In genomic region chr11:103102725-103103349, GRCm38 (mm10) we compare ENCODE assay signal across 7 mouse cellular contexts. TPM values are rescaled to one million over a fixed set of nuclear protein-coding genes. Genes with fewer than 3 reads are reported as not detected.
DNase-seq lines count a peak whose midpoint lies in the region; ATAC-seq and TF ChIP-seq lines count a peak whose summit lies in the region.

No protein-coding gene starts in this region.

- peak overlapping the region; percentile 39 for H3K4me3 ChIP-seq in embryonic facial prominence, embryonic 12.5 days
- peak overlapping the region; percentile 77 for H3K4me3 ChIP-seq in kidney, adult 2 months (ENCODE audit: insufficient read depth, low read depth, low read length)
- H3K4me3 ChIP-seq in limb, embryonic 13.5 days, result peak overlapping the region; percentile 63
- H3K4me3 ChIP-seq in midbrain, embryonic 16.5 days (ENCODE audit: low read depth, low read length), result peak overlapping the region; percentile 39

- H3K9me3 ChIP-seq in embryonic facial prominence, embryonic 12.5 days, result no peaks in the 10 kb centered on the region
- no peaks in the 10 kb centered on the region for H3K9me3 ChIP-seq in limb, embryonic 13.5 days
- no peaks in the 10 kb centered on the region for H3K9me3 ChIP-seq in midbrain, embryonic 16.5 days (replicated peaks; ENCODE audit: control insufficient read depth, low read length, poor library complexity, severe bottlenecking)

- TF ChIP-seq CTCF in kidney, adult 2 months (conservative IDR thresholded peaks at IDR 0.05; ENCODE audit: insufficient read depth, insufficient read length, low read depth, low read length), result peak; percentile 100

- H3K4me2 ChIP-seq in embryonic facial prominence, embryonic 12.5 days (replicated peaks), result peak overlapping the region; percentile 82
- H3K4me2 ChIP-seq in limb, embryonic 13.5 days (replicated peaks), result peak overlapping the region; percentile 89
- peak overlapping the region; percentile 78 for H3K4me2 ChIP-seq in midbrain, embryonic 16.5 days (ENCODE audit: low read length)

- H3K4me1 ChIP-seq in embryonic facial prominence, embryonic 12.5 days, result peaks cover 26% of the 10 kb centered on the region; the same call in 1 of the 2 replicates
- H3K4me1 ChIP-seq in kidney, adult 2 months (ENCODE audit: control insufficient read depth, insufficient read depth, low read length), result peaks cover 13% of the 10 kb centered on the region
- H3K4me1 ChIP-seq in limb, embryonic 13.5 days, result peaks cover 35% of the 10 kb centered on the region
- peaks cover 12% of the 10 kb centered on the region; the same call in 1 of the 2 replicates for H3K4me1 ChIP-seq in midbrain, embryonic 16.5 days (ENCODE audit: control insufficient read depth, insufficient read depth, low read length)

- no peak overlapping the region for H3K27ac ChIP-seq in embryonic facial prominence, embryonic 12.5 days
- H3K27ac ChIP-seq in kidney, adult 2 months (ENCODE audit: insufficient read depth, low read depth, low read length), result peak overlapping the region; percentile 34
- H3K27ac ChIP-seq in limb, embryonic 13.5 days, result no peak overlapping the region
- H3K27ac ChIP-seq in midbrain, embryonic 16.5 days (ENCODE audit: low read length), result no peak overlapping the region

- ATAC-seq in embryonic facial prominence, embryonic 12.5 days (ENCODE audit: insufficient number of reproducible peaks, insufficient read depth, low FRiP score, low TSS enrichment), result peak; percentile 81
- peak; percentile 84 for ATAC-seq in limb, embryonic 13.5 days (ENCODE audit: low FRiP score, low read depth)
- ATAC-seq in midbrain, embryonic 16.5 days, result peak; percentile 81

- under 1% methylated on average over 35 of the region's 35 CpGs for WGBS in embryonic facial prominence, embryonic 12.5 days
- WGBS in kidney, adult 2 months, result under 1% methylated on average over 35 of the region's 35 CpGs
- WGBS in limb, embryonic 13.5 days, result under 1% methylated on average over 35 of the region's 35 CpGs
- WGBS in midbrain, embryonic 16.5 days, result under 1% methylated on average over 35 of the region's 35 CpGs

- peak; percentile 98 for DNase-seq in adrenal gland, postnatal 25 days
- peak; percentile 98 to 99 for DNase-seq in heart, adult 18-20 months
- peak; percentile 99 for DNase-seq in kidney, adult 2 months
- peak; percentile 98 to 100 for DNase-seq in spleen, postnatal 10 days (ENCODE audit: low spot score in 2 of 2)

- H3K36me3 ChIP-seq in embryonic facial prominence, embryonic 12.5 days, result no peaks in the 10 kb centered on the region
- H3K36me3 ChIP-seq in kidney, adult 2 months (ENCODE audit: control insufficient read depth, insufficient read depth, low read length), result no peaks in the 10 kb centered on the region; the same call in 1 of the 2 replicates
- no peaks in the 10 kb centered on the region for H3K36me3 ChIP-seq in limb, embryonic 13.5 days
- no peaks in the 10 kb centered on the region for H3K36me3 ChIP-seq in midbrain, embryonic 16.5 days (ENCODE audit: control insufficient read depth, insufficient read depth, low read length)

- H3K9ac ChIP-seq in embryonic facial prominence, embryonic 12.5 days, result no peak overlapping the region
- peak overlapping the region; percentile 76; the same call in 1 of the 2 replicates for H3K9ac ChIP-seq in limb, embryonic 13.5 days
- H3K9ac ChIP-seq in midbrain, embryonic 16.5 days (ENCODE audit: low read depth, low read length), result peak overlapping the region; percentile 6

- H3K27me3 ChIP-seq in embryonic facial prominence, embryonic 12.5 days, result peaks cover 43% of the 10 kb centered on the region
- H3K27me3 ChIP-seq in kidney, adult 2 months (replicated peaks; ENCODE audit: control insufficient read depth, insufficient read depth, low read length), result no peaks in the 10 kb centered on the region
- peaks cover 53% of the 10 kb centered on the region for H3K27me3 ChIP-seq in limb, embryonic 13.5 days
- H3K27me3 ChIP-seq in midbrain, embryonic 16.5 days (ENCODE audit: control insufficient read depth, insufficient read depth, low read depth, low read length), result peaks cover 18% of the 10 kb centered on the region

- peak; percentile 52 for TF ChIP-seq POLR2A in kidney, adult 2 months (IDR thresholded peaks at IDR 0.05; ENCODE audit: low read depth, low read length)

RNA-seq across cellular contexts. Expression of gene Acbd4, which starts 1.4 kb away (rescaled TPM):
- total RNA-seq in adrenal gland, postnatal 25 days (2021), result 92.1 and 129 TPM in 2 replicates
- polyA plus RNA-seq in embryonic facial prominence, embryonic 12.5 days (2016; fragmentation: Nextera tagmentation; extraction: Ambion mirVana), result 9.7 and 11.2 TPM in 2 replicates
- total RNA-seq in heart, adult 18-20 months (2021), result 10 to 100 TPM; 28.6 to 41.4 TPM
- 119 and 130 TPM in 2 replicates for polyA plus RNA-seq in kidney, adult 2 months (2012; rRNA removed)
- polyA plus RNA-seq in limb, embryonic 13.5 days (2015; fragmentation: Nextera tagmentation; extraction: Ambion mirVana), result 14.4 and 17.2 TPM in 2 replicates
- polyA plus RNA-seq in midbrain, embryonic 16.5 days (2015; fragmentation: Nextera tagmentation; extraction: Ambion mirVana), result 11.6 and 13.0 TPM in 2 replicates

RNA-seq across cellular contexts. Expression of gene Plcd3, which starts 1.4 kb away (rescaled TPM):
- total RNA-seq in adrenal gland, postnatal 25 days (2021), result 9.1 and 13.7 TPM in 2 replicates
- polyA plus RNA-seq in embryonic facial prominence, embryonic 12.5 days (2016; fragmentation: Nextera tagmentation; extraction: Ambion mirVana), result 3.9 and 4.2 TPM in 2 replicates
- 10 to 100 TPM; 11.0 to 14.5 TPM for total RNA-seq in heart, adult 18-20 months (2021)
- 14.9 and 18.1 TPM in 2 replicates for polyA plus RNA-seq in kidney, adult 2 months (2012; rRNA removed)
- 4.8 and 5.1 TPM in 2 replicates for polyA plus RNA-seq in limb, embryonic 13.5 days (2015; fragmentation: Nextera tagmentation; extraction: Ambion mirVana)
- 2.8 and 3.6 TPM in 2 replicates for polyA plus RNA-seq in midbrain, embryonic 16.5 days (2015; fragmentation: Nextera tagmentation; extraction: Ambion mirVana)

RNA-seq across cellular contexts. Expression of gene Hexim1, which starts 13.2 kb away (rescaled TPM):
- total RNA-seq in adrenal gland, postnatal 25 days (2021), result 72.0 and 75.6 TPM in 2 replicates
- polyA plus RNA-seq in embryonic facial prominence, embryonic 12.5 days (2016; fragmentation: Nextera tagmentation; extraction: Ambion mirVana), result 4.0 and 4.2 TPM in 2 replicates
- 10 to 100 TPM; 20.0 to 21.5 TPM for total RNA-seq in heart, adult 18-20 months (2021)
- polyA plus RNA-seq in kidney, adult 2 months (2012; rRNA removed), result 24.9 and 26.4 TPM in 2 replicates
- polyA plus RNA-seq in limb, embryonic 13.5 days (2015; fragmentation: Nextera tagmentation; extraction: Ambion mirVana), result 5.1 and 5.6 TPM in 2 replicates
- 4.1 and 4.2 TPM in 2 replicates for polyA plus RNA-seq in midbrain, embryonic 16.5 days (2015; fragmentation: Nextera tagmentation; extraction: Ambion mirVana)

RNA-seq across cellular contexts. Expression of gene Hexim2, which starts 29.4 kb away (rescaled TPM):
- 3.9 and 6.2 TPM in 2 replicates for total RNA-seq in adrenal gland, postnatal 25 days (2021)
- polyA plus RNA-seq in embryonic facial prominence, embryonic 12.5 days (2016; fragmentation: Nextera tagmentation; extraction: Ambion mirVana), result 13.5 and 13.8 TPM in 2 replicates
- 1 to 10 TPM; 1.6 to 1.7 TPM for total RNA-seq in heart, adult 18-20 months (2021)
- polyA plus RNA-seq in kidney, adult 2 months (2012; rRNA removed), result 3.8 and 4.0 TPM in 2 replicates
- polyA plus RNA-seq in limb, embryonic 13.5 days (2015; fragmentation: Nextera tagmentation; extraction: Ambion mirVana), result 12.8 and 13.8 TPM in 2 replicates
- 29.9 and 37.0 TPM in 2 replicates for polyA plus RNA-seq in midbrain, embryonic 16.5 days (2015; fragmentation: Nextera tagmentation; extraction: Ambion mirVana)
